Mouse (Mus musculus): ENCODE measurements around the gene Polr2g. TPM values are rescaled to one million over a fixed set of nuclear protein-coding genes. Genes with fewer than 3 reads are reported as not detected.

Polr2g gene
- polyA plus RNA-seq, 1 experiment from 2014 or later = 178 TPM

GRCm38 (mm10) chr19:8806810-8807209, 8.4 kb upstream of the Polr2g start:
- peaks cover 71% of the 10 kb centered on the region for H3K36me3 ChIP-seq
- ATAC-seq (ENCODE audit: insufficient number of reproducible peaks, insufficient read depth, low FRiP score, low TSS enrichment, low read depth) = no peak
- whole genome bisulfite sequencing = 95% methylated on average over 5 of the region's 5 CpGs
- no peaks in the 10 kb centered on the region for H3K9me3 ChIP-seq
- H3K4me2 ChIP-seq = no peak overlapping the region
- no peak overlapping the region for H3K27ac ChIP-seq
- H3K4me1 ChIP-seq = peaks cover 10% of the 10 kb centered on the region
- no peak overlapping the region for H3K4me3 ChIP-seq
- no peaks in the 10 kb centered on the region for H3K27me3 ChIP-seq
- no peak overlapping the region for H3K9ac ChIP-seq

GRCm38 (mm10) chr19:8803879-8804660, 5.7 kb upstream of the Polr2g start:
- no peak overlapping the region for H3K4me3 ChIP-seq
- no peaks in the 10 kb centered on the region for H3K27me3 ChIP-seq
- no peaks in the 10 kb centered on the region for H3K9me3 ChIP-seq
- WGBS = 94% methylated on average over 11 of the region's 11 CpGs
- H3K9ac ChIP-seq = no peak overlapping the region
- H3K4me1 ChIP-seq = peaks cover 13% of the 10 kb centered on the region
- peaks cover 50% of the 10 kb centered on the region for H3K36me3 ChIP-seq
- ATAC-seq (ENCODE audit: insufficient number of reproducible peaks, insufficient read depth, low FRiP score, low TSS enrichment, low read depth) = no peak
- H3K4me2 ChIP-seq = no peak overlapping the region
- H3K27ac ChIP-seq = no peak overlapping the region

- 89% methylated on average over 9 of the region's 9 CpGs for WGBS
- H3K4me2 ChIP-seq = peak overlapping the region; percentile 77
- H3K9me3 ChIP-seq = no peaks in the 10 kb centered on the region
- peak overlapping the region; percentile 63 for H3K4me3 ChIP-seq
- peak overlapping the region; percentile 64; the same call in 1 of the 2 replicates for H3K9ac ChIP-seq
- peak overlapping the region; percentile 91 for H3K27ac ChIP-seq
- H3K4me1 ChIP-seq = peaks cover 16% of the 10 kb centered on the region
- peaks cover 45% of the 10 kb centered on the region for H3K36me3 ChIP-seq
- ATAC-seq (ENCODE audit: insufficient number of reproducible peaks, insufficient read depth, low FRiP score, low TSS enrichment, low read depth) = no peak
- H3K27me3 ChIP-seq = no peaks in the 10 kb centered on the region
These were observed 4.9 kb upstream of the Polr2g start for GRCm38 (mm10) chr19:8803204-8803780.

- H3K9ac ChIP-seq = peak within 1 kb of the TSS; percentile 64
- peak within 1 kb of the TSS; percentile 91 for H3K27ac ChIP-seq
- ATAC-seq (ENCODE audit: insufficient number of reproducible peaks, insufficient read depth, low FRiP score, low TSS enrichment, low read depth) = peak; percentile 98
- peaks cover 23% of the 10 kb centered on the region for H3K4me1 ChIP-seq
- H3K9me3 ChIP-seq = no peaks in the 10 kb centered on the region
- no peaks in the 10 kb centered on the region for H3K27me3 ChIP-seq
- H3K36me3 ChIP-seq = peaks cover 35% of the 10 kb centered on the region
- H3K4me2 ChIP-seq = peak within 1 kb of the TSS; percentile 77
- H3K4me3 ChIP-seq = peak within 1 kb of the TSS; percentile 63
- under 1% methylated on average over 30 of the region's 30 CpGs for WGBS
These were observed 3.9 kb upstream of the Polr2g start, which contains the start of gene Zbtb3 for GRCm38 (mm10) chr19:8802130-8802821. Gene Zbtb3, plus strand, starts transcription at chr19:8802555.

- H3K9me3 ChIP-seq = no peaks in the 10 kb centered on the region
- peaks cover 21% of the 10 kb centered on the region for H3K36me3 ChIP-seq
- no peak for ATAC-seq (ENCODE audit: insufficient number of reproducible peaks, insufficient read depth, low FRiP score, low TSS enrichment, low read depth)
- H3K4me1 ChIP-seq = peaks cover 25% of the 10 kb centered on the region
- H3K4me3 ChIP-seq = peak overlapping the region; percentile 84
- H3K27me3 ChIP-seq = no peaks in the 10 kb centered on the region
- no peak overlapping the region for H3K9ac ChIP-seq
- peak overlapping the region; percentile 92 for H3K4me2 ChIP-seq
- no peak overlapping the region for H3K27ac ChIP-seq
These were observed 554 bp upstream of the Polr2g start for GRCm38 (mm10) chr19:8798947-8799315.

- WGBS = 80% methylated on average over 7 of the region's 7 CpGs
- Histone ChIP-seq H3K27me3 (no peaks in the 10 kb centered on the region), H3K9me3 (no peaks in the 10 kb centered on the region), H3K27ac (no peak overlapping the region), H3K9ac (0 out of 2 replicates have a peak overlapping the region, but pooled peaks have one; percentile 2), H3K36me3 (peaks cover 41% of the 10 kb centered on the region), H3K4me3 (no peak overlapping the region), H3K4me2 (no peak overlapping the region), H3K4me1 (peaks cover 5% of the 10 kb centered on the region)
- no peak for ATAC-seq (ENCODE audit: insufficient number of reproducible peaks, insufficient read depth, low FRiP score, low TSS enrichment, low read depth)
These were observed 8.2 kb downstream of the Polr2g start for GRCm38 (mm10) chr19:8790171-8790570.

- ATAC-seq (ENCODE audit: insufficient number of reproducible peaks, insufficient read depth, low FRiP score, low TSS enrichment, low read depth) = no peak
- Histone ChIP-seq H3K36me3 (peaks cover 31% of the 10 kb centered on the region), H3K9me3 (no peaks in the 10 kb centered on the region), H3K4me1 (peaks cover 7% of the 10 kb centered on the region), H3K4me2 (no peak overlapping the region), H3K27me3 (no peaks in the 10 kb centered on the region), H3K4me3 (no peak overlapping the region), H3K27ac (no peak overlapping the region), H3K9ac (no peak overlapping the region)
- 44% methylated on average over 1 of the region's 1 CpGs for WGBS
These were observed 9.2 kb downstream of the Polr2g start for GRCm38 (mm10) chr19:8789171-8789570.

- Histone ChIP-seq H3K4me2 (no peak overlapping the region), H3K9me3 (no peaks in the 10 kb centered on the region), H3K9ac (no peak overlapping the region), H3K4me1 (peaks cover 7% of the 10 kb centered on the region), H3K27ac (no peak overlapping the region), H3K4me3 (no peak overlapping the region), H3K27me3 (no peaks in the 10 kb centered on the region), H3K36me3 (peaks cover 29% of the 10 kb centered on the region)
- no peak for ATAC-seq (ENCODE audit: insufficient number of reproducible peaks, insufficient read depth, low FRiP score, low TSS enrichment, low read depth)
- 21% methylated on average over 3 of the region's 3 CpGs for WGBS
These were observed 9.9 kb downstream of the Polr2g start for GRCm38 (mm10) chr19:8788521-8788920.

GRCm38 (mm10) chr19:8786008-8786781, 12.2 kb downstream of the Polr2g start, which contains the start of gene Taf6l:
Gene Taf6l, minus strand, starts transcription at chr19:8786417.
- WGBS = under 1% methylated on average over 32 of the region's 32 CpGs
- H3K36me3 ChIP-seq = peaks cover 32% of the 10 kb centered on the region
- peak within 1 kb of the TSS; percentile 62 for H3K4me2 ChIP-seq
- H3K4me3 ChIP-seq = peak within 1 kb of the TSS; percentile 76
- H3K27me3 ChIP-seq = no peaks in the 10 kb centered on the region
- H3K9ac ChIP-seq = peak within 1 kb of the TSS; percentile 73
- H3K9me3 ChIP-seq = no peaks in the 10 kb centered on the region
- peak within 1 kb of the TSS; percentile 86 for H3K27ac ChIP-seq
- peaks cover 7% of the 10 kb centered on the region for H3K4me1 ChIP-seq
- ATAC-seq (ENCODE audit: insufficient number of reproducible peaks, insufficient read depth, low FRiP score, low TSS enrichment, low read depth) = peak; percentile 99

GRCm38 (mm10) chr19:8774951-8775421, 23.4 kb downstream of the Polr2g start:
- ATAC-seq (ENCODE audit: insufficient number of reproducible peaks, insufficient read depth, low FRiP score, low TSS enrichment, low read depth) = peak; percentile 5; the same call in 1 of the 2 replicates
- peaks cover 48% of the 10 kb centered on the region for H3K36me3 ChIP-seq

More at GRCm38 (mm10) chr19:8774951-8775421, 23.4 kb downstream of the Polr2g start:
- no peaks in the 10 kb centered on the region for H3K9me3 ChIP-seq
- H3K27ac ChIP-seq = peak overlapping the region; percentile 98
- peaks cover 31% of the 10 kb centered on the region for H3K4me1 ChIP-seq
- WGBS = 3% methylated on average over 20 of the region's 20 CpGs
- peak overlapping the region; percentile 71 for H3K4me3 ChIP-seq
- peak overlapping the region; percentile 97 for H3K4me2 ChIP-seq
- H3K9ac ChIP-seq = peak overlapping the region; percentile 94
- H3K27me3 ChIP-seq = no peaks in the 10 kb centered on the region

Data from embryonic facial prominence, embryonic 13.5 days (tissue).